Mouse (Mus musculus) left cerebral cortex, postnatal 14 days (tissue): ENCODE results near the gene Dynlrb2. TPM values are rescaled to one million over a fixed set of nuclear protein-coding genes. Genes with fewer than 3 reads are reported as not detected.

Experiments used
- DNase-seq, 2 experiments: peaks; one replicate each; pipeline ENCODE4 v3.0.0; 2021 to 2022; ENCODE audit warnings: low spot score in 2 of 2, mixed read lengths in 1 of 2
- intact Hi-C: fragments of 180-260 bp; cut with DNase I; formaldehyde crosslinking; loops from one replicate; pipeline ENCODE4 v1.15.1; 2025
- total RNA-seq, 2 experiments: library from RNA; stranded (reverse); gene quantifications; 2 replicates each; pipeline ENCODE4 v1.2.3; 2021

The Dynlrb2 gene
- total RNA-seq, 2 experiments from 2014 or later = 0.79 to 1.2 TPM

- DNase-seq = no peak
- intact Hi-C loops = no loop called here
These were observed 28.3 kb downstream of the Dynlrb2 start for GRCm38 (mm10) chr8:116533081-116533480.

GRCm38 (mm10) chr8:116536786-116537185 is 32.0 kb downstream of the Dynlrb2 start:
- intact Hi-C loops = no loop called here
- no peak for DNase-seq

DNA sequence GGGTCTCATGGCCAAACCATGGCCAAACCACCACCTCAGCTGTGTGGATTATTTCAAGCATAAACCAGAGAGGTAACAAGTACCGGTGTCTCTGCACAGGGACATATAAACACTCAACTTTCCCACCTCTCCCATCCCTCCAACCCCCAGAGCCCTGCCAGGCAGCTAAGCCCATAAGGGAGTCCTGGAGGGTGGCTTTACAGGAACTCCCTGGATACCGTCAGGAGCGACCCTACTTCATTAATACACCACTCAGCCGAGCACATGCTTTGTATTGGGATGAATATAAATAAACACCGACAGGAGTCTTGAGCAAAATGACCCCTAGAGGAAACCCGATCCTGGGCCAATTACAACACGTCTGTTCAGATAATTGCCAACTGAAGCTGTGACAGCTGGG is 34.0 kb downstream of the Dynlrb2 start:
- DNase-seq = no peak

DNA sequence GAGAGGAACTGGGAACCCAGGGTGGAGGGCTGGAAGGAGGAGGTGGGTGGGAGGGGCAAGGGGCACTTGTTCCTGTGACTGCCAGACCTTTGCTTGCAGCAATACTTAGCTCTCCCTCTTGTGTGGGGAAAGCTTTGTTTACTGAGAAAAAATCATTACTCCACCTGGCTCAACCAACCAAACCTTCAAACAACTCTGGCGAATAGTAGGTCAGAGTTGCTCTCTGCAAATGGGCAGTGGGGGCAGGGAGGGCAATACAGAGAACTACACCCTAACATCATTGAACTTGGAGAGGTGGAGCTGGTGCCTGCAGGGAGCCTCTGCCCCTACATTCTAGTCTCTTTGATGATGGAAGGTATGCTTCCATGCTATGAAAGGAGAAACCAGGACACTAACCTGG is 35.4 kb downstream of the Dynlrb2 start:
- intact Hi-C loops = no loop called here
- no peak for DNase-seq

More for the DNA sequence above, 34.0 kb downstream of the Dynlrb2 start:
- intact Hi-C loops = no loop called here

- intact Hi-C loops = no loop called here
- no peak for DNase-seq
These were observed 38.1 kb downstream of the Dynlrb2 start for GRCm38 (mm10) chr8:116542842-116543241.

DNA sequence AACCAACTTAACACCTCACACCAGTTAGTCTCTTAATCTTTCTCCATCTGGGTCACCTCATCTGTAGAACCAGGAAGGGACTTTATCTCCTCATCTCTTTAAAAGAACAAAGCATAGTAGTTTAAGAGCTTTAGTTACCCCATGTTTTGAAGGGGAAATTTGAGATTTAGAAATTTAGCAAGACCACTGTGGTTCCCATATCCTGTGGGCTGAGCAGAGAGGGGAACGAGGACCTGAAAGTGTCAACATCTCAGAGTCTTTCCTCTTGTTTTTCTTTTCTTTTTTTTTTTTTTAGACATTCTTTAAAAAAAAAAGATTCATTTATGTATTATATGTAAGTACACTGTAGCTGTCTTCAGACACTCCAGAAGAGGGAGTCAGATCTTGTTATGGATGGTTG is 38.6 kb downstream of the Dynlrb2 start:
- DNase-seq = no peak
- intact Hi-C loops = no loop called here

DNA sequence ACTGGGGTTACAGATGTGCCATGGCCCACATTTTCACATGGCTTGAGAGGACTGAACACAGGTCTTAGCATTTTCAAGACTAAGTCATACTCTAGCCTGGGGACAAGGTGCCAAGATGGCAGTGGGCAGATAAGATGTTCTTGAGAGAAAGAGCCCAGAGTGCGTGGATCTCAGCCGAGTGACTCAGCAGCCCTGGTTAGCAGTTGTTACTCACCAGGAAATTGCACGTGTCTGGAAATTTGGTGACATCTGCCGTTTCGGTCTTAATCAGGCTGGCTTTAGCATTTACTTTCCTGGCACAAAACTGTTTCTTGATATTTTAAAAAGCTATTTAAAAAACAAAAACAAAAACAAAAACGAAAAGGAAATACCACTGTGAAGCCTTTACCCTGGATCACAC is 47.5 kb downstream of the Dynlrb2 start:
- intact Hi-C loops = no loop called here
- peak; percentile 27 to 34 for DNase-seq

DNA sequence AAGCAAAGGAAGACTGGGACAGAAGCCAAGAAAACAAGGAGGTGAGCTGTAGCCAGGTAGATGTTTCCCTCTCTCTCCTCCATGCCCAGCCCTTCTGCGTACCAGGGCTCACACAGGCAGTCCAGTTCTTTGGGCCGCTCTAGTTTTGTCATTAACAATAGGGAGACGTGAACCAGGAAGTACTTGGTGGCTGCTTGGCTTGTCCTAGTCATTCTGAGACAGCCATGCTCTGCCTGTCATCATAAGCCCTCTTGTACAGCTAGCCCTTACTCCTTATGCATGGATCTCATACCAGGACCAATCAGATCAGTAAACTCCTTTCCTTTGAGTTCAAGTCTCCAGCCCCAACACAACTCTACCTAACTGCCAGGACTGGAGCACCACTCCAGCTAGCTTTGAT is 48.0 kb downstream of the Dynlrb2 start:
- DNase-seq = no peak
- intact Hi-C loops = no loop called here

Other genes starting within 250 kb of the Dynlrb2 start
- 10 to 100 TPM; 18.9 to 20.8 TPM for gene Cdyl2, start 228.0 kb downstream of the Dynlrb2 start, total RNA-seq